Mouse (Mus musculus) limb, embryonic 11.5 days (tissue): Measurements from ENCODE around the gene Armcx6. TPM values are rescaled to one million over a fixed set of nuclear protein-coding genes. Genes with fewer than 3 reads are reported as not detected.

ENCODE experiments used
- microRNA-seq: library from miRNA; unstranded; fragments of <30 nt; microRNA quantifications from one replicate; pipeline ENCODE4, GENCODE M21; 2016
- polyA plus RNA-seq: library from polyadenylated mRNA; unstranded; fragments of >200 nt; fragmentation: Nextera tagmentation; extraction: Ambion mirVana; gene quantifications from 2 replicates; pipeline ENCODE4 v1.2.1, GENCODE M21; 2014

The Armcx6 gene
- polyA plus RNA-seq, 1 experiment from 2014 or later = 21.6 TPM

Small RNA genes lying within 50 kb of the gene (microRNA-seq; reads per million reads assigned to microRNA genes)
- not detected for gene Mir7093

Other genes starting within 250 kb of the Armcx6 start
- 79.4 and 81.4 TPM in 2 replicates for gene Timm8a1, start 209.6 kb downstream of the Armcx6 start, polyA plus RNA-seq
- 0.93 and 1.2 TPM in 2 replicates for gene Btk, start 167.8 kb downstream of the Armcx6 start, polyA plus RNA-seq
- 425 and 470 TPM in 2 replicates for gene Rpl36a, start 165.8 kb downstream of the Armcx6 start, polyA plus RNA-seq
- gene Gla, start 150.3 kb downstream of the Armcx6 start, polyA plus RNA-seq = 4.0 and 5.1 TPM in 2 replicates
- gene Hnrnph2, start 150.2 kb downstream of the Armcx6 start, polyA plus RNA-seq = 144 and 172 TPM in 2 replicates
- 6.3 and 6.9 TPM in 2 replicates for gene Armcx4, start 64.9 kb downstream of the Armcx6 start, polyA plus RNA-seq
- gene Armcx1, start 33.5 kb downstream of the Armcx6 start, polyA plus RNA-seq = 44.3 and 47.1 TPM in 2 replicates
- 51.9 and 55.2 TPM in 2 replicates for gene Armcx3, start 5.2 kb upstream of the Armcx6 start, polyA plus RNA-seq
- 81.1 and 85.9 TPM in 2 replicates for gene Armcx2, start 57.8 kb upstream of the Armcx6 start, polyA plus RNA-seq
- gene Nxf2, start 213.3 kb upstream of the Armcx6 start, polyA plus RNA-seq = 0.81 and 1.0 TPM in 2 replicates